In genomic region chrX:8233602-8234001, GRCm38 (mm10) we compare ENCODE assay signal across 26 mouse cellular contexts. TPM values are rescaled to one million over a fixed set of nuclear protein-coding genes. Genes with fewer than 3 reads are reported as not detected.
DNase-seq lines count a peak whose midpoint lies in the region; ATAC-seq and TF ChIP-seq lines count a peak whose summit lies in the region.
"Had no signal": no experiment of that assay in that cellular context is flagged by ENCODE, and none has a peak within 500 bp of the region (broad histone marks: within the 10 kb centered on the region; RNA-seq: fewer than 3 reads in every experiment).

No protein-coding gene starts in this region.

- TF ChIP-seq CTCF in MEL (IDR thresholded peaks at IDR 0.05 in 2 of 3, conservative IDR thresholded peaks at IDR 0.05 in 1 of 3; ENCODE audit: control insufficient read depth in 1 of 3, insufficient read depth in 1 of 3, low read depth in 2 of 3, low read length in 3 of 3, poor library complexity in 1 of 3, severe bottlenecking in 1 of 3): no peak
- no peak for TF ChIP-seq CTCF in gastrocnemius, adult 2 months (IDR thresholded peaks at IDR 0.05)

- no peaks in the 10 kb centered on the region for H3K27me3 ChIP-seq in liver, embryonic 13.5 days
- H3K27me3 ChIP-seq in MEL (ENCODE audit: control insufficient read depth in 1 of 2, insufficient read depth in 2 of 2, low read length in 2 of 2): no peaks in the 10 kb centered on the region
- H3K27me3 ChIP-seq in liver, embryonic 16.5 days (ENCODE audit: control insufficient read depth, insufficient read depth, low read depth, low read length): no peaks in the 10 kb centered on the region
- H3K27me3 ChIP-seq in forebrain, embryonic 12.5 days: no peaks in the 10 kb centered on the region
- H3K27me3 ChIP-seq: embryonic facial prominence, embryonic 13.5 days; embryonic facial prominence, embryonic 15.5 days; Patski had no signal

- no peak overlapping the region for H3K4me2 ChIP-seq in liver, embryonic 13.5 days
- H3K4me2 ChIP-seq in liver, embryonic 16.5 days (ENCODE audit: low read depth, low read length): no peak overlapping the region
- no peak overlapping the region for H3K4me2 ChIP-seq in forebrain, embryonic 12.5 days
- H3K4me2 ChIP-seq: embryonic facial prominence, embryonic 13.5 days; embryonic facial prominence, embryonic 15.5 days had no signal

- ATAC-seq in liver, embryonic 13.5 days (ENCODE audit: low read depth): peak; percentile 51; the same call in 1 of the 2 replicates
- ATAC-seq in liver, embryonic 16.5 days (ENCODE audit: low read depth): 0 out of 2 replicates have a peak, but pooled peaks have one; percentile 35
- ATAC-seq in forebrain, embryonic 12.5 days (ENCODE audit: low FRiP score): no peak
- ATAC-seq: activated CD4-positive, CD25-positive, alpha-beta regulatory T cell, adult 4 months; forebrain, embryonic 14.5 days; forebrain, embryonic 16.5 days; Patski had no signal

- DNase-seq in liver, embryonic 13.5 days: peak; percentile 15
- no peak for DNase-seq in liver
- peak; percentile 45 for DNase-seq in MEL (ENCODE audit: low read depth, low spot score)
- DNase-seq in c-Kit-positive CD71-positive TER-119-positive erythroid progenitor cells, embryonic 14.5 days (ENCODE audit: low spot score): peak; percentile 14
- no peak for DNase-seq in layer of hippocampus, adult 9-10 months (ENCODE audit: low spot score)
- DNase-seq in gastrocnemius, adult 2 months: no peak
- DNase-seq: adrenal gland, adult 8-10 months; adrenal gland, postnatal 14 days; adrenal gland, postnatal 36 days; cerebellum, adult 11 months; cerebellum, adult 18-20 months; cerebellum, adult 8-10 months; cerebellum, adult 9-11 months; cerebellum, postnatal 14 days; cerebellum, postnatal 36 days; embryo, embryonic 11 days had no signal

- H3K4me1 ChIP-seq in liver, embryonic 13.5 days (replicated peaks): peaks cover 12% of the 10 kb centered on the region
- peaks cover 5 to 8% of the 10 kb centered on the region in 2 experiments for H3K4me1 ChIP-seq in MEL (ENCODE audit: control insufficient read depth in 1 of 2, insufficient read depth in 2 of 2, low read length in 2 of 2)
- peaks cover 4% of the 10 kb centered on the region; the same call in 1 of the 2 replicates for H3K4me1 ChIP-seq in liver, embryonic 16.5 days (ENCODE audit: control insufficient read depth, low read depth, low read length)
- H3K4me1 ChIP-seq in forebrain, embryonic 12.5 days: no peaks in the 10 kb centered on the region
- H3K4me1 ChIP-seq: embryonic facial prominence, embryonic 13.5 days; embryonic facial prominence, embryonic 15.5 days had no signal

- no peak overlapping the region for H3K4me3 ChIP-seq in liver, embryonic 13.5 days (replicated peaks)
- H3K4me3 ChIP-seq in MEL (ENCODE audit: control insufficient read depth in 1 of 2, insufficient read depth in 1 of 2, low read depth in 2 of 2, low read length in 2 of 2): no peak overlapping the region
- H3K4me3 ChIP-seq in liver, embryonic 16.5 days (ENCODE audit: low read depth, low read length): no peak overlapping the region
- no peak overlapping the region for H3K4me3 ChIP-seq in gastrocnemius, adult 2 months
- no peak overlapping the region for H3K4me3 ChIP-seq in forebrain, embryonic 12.5 days (replicated peaks)
- H3K4me3 ChIP-seq: embryonic facial prominence, embryonic 13.5 days; embryonic facial prominence, embryonic 15.5 days; erythroblast, embryonic 14.5 days had no signal

- WGBS in liver, embryonic 13.5 days (ENCODE audit: insufficient replicate concordance): 47% methylated on average over 3 of the region's 3 CpGs
- WGBS in liver, embryonic 16.5 days (ENCODE audit: insufficient replicate concordance): 55% methylated on average over 3 of the region's 3 CpGs
- 80% methylated on average over 3 of the region's 3 CpGs for WGBS in forebrain, embryonic 12.5 days

- intact Hi-C loops in gastrocnemius, adult 2 months (cut with DNase I): no loop called here

- peak; percentile 72 to 81 for TF ChIP-seq EP300 in MEL (IDR thresholded peaks at IDR 0.05; ENCODE audit: low read depth in 1 of 2, low read length in 2 of 2)

- no peaks in the 10 kb centered on the region for H3K9me3 ChIP-seq in liver, embryonic 13.5 days (replicated peaks)
- no peaks in the 10 kb centered on the region for H3K9me3 ChIP-seq in MEL (replicated peaks; ENCODE audit: insufficient read depth, low read length)
- H3K9me3 ChIP-seq in liver, embryonic 16.5 days (replicated peaks; ENCODE audit: control insufficient read depth, low read length): no peaks in the 10 kb centered on the region
- no peaks in the 10 kb centered on the region for H3K9me3 ChIP-seq in forebrain, embryonic 12.5 days
- H3K9me3 ChIP-seq: embryonic facial prominence, embryonic 13.5 days; embryonic facial prominence, embryonic 15.5 days had no signal

- no peak for TF ChIP-seq RAD21 in MEL (IDR thresholded peaks at IDR 0.05; ENCODE audit: low read depth, low read length)

- H3K79me2 ChIP-seq in MEL (ENCODE audit: control insufficient read depth, insufficient read depth, low read length, poor library complexity): no peaks in the 10 kb centered on the region

- no peak overlapping the region for H3K27ac ChIP-seq in liver, embryonic 13.5 days
- no peak overlapping the region for H3K27ac ChIP-seq in MEL (ENCODE audit: control insufficient read depth, low read depth, low read length)
- H3K27ac ChIP-seq in liver, embryonic 16.5 days (ENCODE audit: low read length): no peak overlapping the region
- H3K27ac ChIP-seq in gastrocnemius, adult 2 months: no peak overlapping the region
- H3K27ac ChIP-seq in forebrain, embryonic 12.5 days: no peak overlapping the region
- H3K27ac ChIP-seq: embryonic facial prominence, embryonic 13.5 days; embryonic facial prominence, embryonic 15.5 days had no signal

- H3K36me3 ChIP-seq in liver, embryonic 13.5 days: no peaks in the 10 kb centered on the region
- H3K36me3 ChIP-seq in MEL (ENCODE audit: control insufficient read depth in 1 of 2, insufficient read depth in 2 of 2, low read length in 2 of 2): peaks cover 0 to 7% of the 10 kb centered on the region in 2 experiments; a peak in 2 of 4 replicates
- H3K36me3 ChIP-seq in liver, embryonic 16.5 days (ENCODE audit: control insufficient read depth, insufficient read depth): no peaks in the 10 kb centered on the region
- H3K36me3 ChIP-seq in forebrain, embryonic 12.5 days (replicated peaks): no peaks in the 10 kb centered on the region
- H3K36me3 ChIP-seq: embryonic facial prominence, embryonic 13.5 days; embryonic facial prominence, embryonic 15.5 days had no signal

- no peak overlapping the region for H3K9ac ChIP-seq in liver, embryonic 13.5 days
- no peak overlapping the region for H3K9ac ChIP-seq in MEL (ENCODE audit: control insufficient read depth, low read depth, low read length, poor library complexity, severe bottlenecking)
- no peak overlapping the region for H3K9ac ChIP-seq in liver, embryonic 16.5 days (ENCODE audit: low read depth, low read length)
- H3K9ac ChIP-seq in forebrain, embryonic 12.5 days: no peak overlapping the region
- H3K9ac ChIP-seq: embryonic facial prominence, embryonic 13.5 days; embryonic facial prominence, embryonic 15.5 days had no signal

- no peak for TF ChIP-seq POLR2A in MEL (IDR thresholded peaks at IDR 0.05; ENCODE audit: control insufficient read depth in 1 of 2, insufficient read depth in 1 of 2, low read depth in 1 of 2, low read length in 2 of 2, poor library complexity in 1 of 2)

RNA-seq across cellular contexts. Expression of gene Ftsj1, which starts 18.6 kb away (rescaled TPM):
- polyA plus RNA-seq in liver, embryonic 13.5 days (2015; fragmentation: Nextera tagmentation; extraction: Ambion mirVana): 40.1 and 41.9 TPM in 2 replicates
- 47.2 and 51.8 TPM in 2 replicates for total RNA-seq in MEL (2012; rRNA removed)
- 100 to 1,000 TPM in 1 of 2 experiments, not detected in 1; 124 TPM for polyA plus RNA-seq in MEL (2012; ENCODE audit: insufficient read depth in 1 of 2, insufficient read length in 2 of 2, low read depth in 1 of 2, low replicate concordance in 2 of 2, missing spikeins in 1 of 2)
- 29.3 and 30.7 TPM in 2 replicates for polyA plus RNA-seq in liver, embryonic 16.5 days (2015; fragmentation: Nextera tagmentation; extraction: Ambion mirVana)
- 10 to 100 TPM; 13.9 to 16.0 TPM for total RNA-seq in gastrocnemius, adult 2 months (2021)
- 42.6 and 44.8 TPM in 2 replicates for polyA plus RNA-seq in forebrain, embryonic 12.5 days (2016; fragmentation: Nextera tagmentation; extraction: Ambion mirVana)

RNA-seq across cellular contexts. Expression of gene Porcn, which starts 27.3 kb away (rescaled TPM):
- 0.88 and 1.1 TPM in 2 replicates for polyA plus RNA-seq in liver, embryonic 13.5 days (2015; fragmentation: Nextera tagmentation; extraction: Ambion mirVana)
- total RNA-seq in MEL (2012; rRNA removed): 3.5 and 4.5 TPM in 2 replicates
- polyA plus RNA-seq in MEL (2012; ENCODE audit: insufficient read depth in 1 of 2, insufficient read length in 2 of 2, low read depth in 1 of 2, low replicate concordance in 2 of 2, missing spikeins in 1 of 2): 10 to 100 TPM in 1 of 2 experiments, not detected in 1; 16.1 TPM
- polyA plus RNA-seq in liver, embryonic 16.5 days (2015; fragmentation: Nextera tagmentation; extraction: Ambion mirVana): 1.0 and 1.3 TPM in 2 replicates
- total RNA-seq in gastrocnemius, adult 2 months (2021): 1 to 10 TPM; 4.2 to 5.4 TPM
- polyA plus RNA-seq in forebrain, embryonic 12.5 days (2016; fragmentation: Nextera tagmentation; extraction: Ambion mirVana): 20.1 and 22.9 TPM in 2 replicates

RNA-seq across cellular contexts. Expression of gene Slc38a5, which starts 37.3 kb away (rescaled TPM):
- polyA plus RNA-seq in liver, embryonic 13.5 days (2015; fragmentation: Nextera tagmentation; extraction: Ambion mirVana): 76.5 and 79.6 TPM in 2 replicates
- 63.5 and 100 TPM in 2 replicates for total RNA-seq in MEL (2012; rRNA removed)
- 100 to 1,000 TPM in 1 of 2 experiments, not detected in 1; 146 TPM for polyA plus RNA-seq in MEL (2012; ENCODE audit: insufficient read depth in 1 of 2, insufficient read length in 2 of 2, low read depth in 1 of 2, low replicate concordance in 2 of 2, missing spikeins in 1 of 2)
- polyA plus RNA-seq in liver, embryonic 16.5 days (2015; fragmentation: Nextera tagmentation; extraction: Ambion mirVana): 52.6 and 53.9 TPM in 2 replicates
- total RNA-seq in gastrocnemius, adult 2 months (2021): not detected
- polyA plus RNA-seq in forebrain, embryonic 12.5 days (2016; fragmentation: Nextera tagmentation; extraction: Ambion mirVana): 3.3 and 3.9 TPM in 2 replicates
- total RNA-seq: adrenal gland, adult 8-10 months; adrenal gland, postnatal 36 days had no signal
- polyA plus RNA-seq: C2C12, Patski had no signal

RNA-seq across cellular contexts. Expression of gene Ebp, which starts 40.3 kb away (rescaled TPM):
- polyA plus RNA-seq in liver, embryonic 13.5 days (2015; fragmentation: Nextera tagmentation; extraction: Ambion mirVana): 61.8 and 64.4 TPM in 2 replicates
- total RNA-seq in MEL (2012; rRNA removed): 99.4 and 103 TPM in 2 replicates
- polyA plus RNA-seq in MEL (2012; ENCODE audit: insufficient read depth in 1 of 2, insufficient read length in 2 of 2, low read depth in 1 of 2, low replicate concordance in 2 of 2, missing spikeins in 1 of 2): 100 to 1,000 TPM in 1 of 2 experiments, not detected in 1; 133 TPM
- polyA plus RNA-seq in liver, embryonic 16.5 days (2015; fragmentation: Nextera tagmentation; extraction: Ambion mirVana): 82.8 and 90.1 TPM in 2 replicates
- 1 to 10 TPM; 9.2 to 9.3 TPM for total RNA-seq in gastrocnemius, adult 2 months (2021)
- 19.5 and 25.3 TPM in 2 replicates for polyA plus RNA-seq in forebrain, embryonic 12.5 days (2016; fragmentation: Nextera tagmentation; extraction: Ambion mirVana)

RNA-seq across cellular contexts. Expression of gene Tbc1d25, which starts 57.6 kb away (rescaled TPM):
- 4.9 and 5.0 TPM in 2 replicates for polyA plus RNA-seq in liver, embryonic 13.5 days (2015; fragmentation: Nextera tagmentation; extraction: Ambion mirVana)
- total RNA-seq in MEL (2012; rRNA removed): 8.0 and 10.1 TPM in 2 replicates
- polyA plus RNA-seq in MEL (2012; ENCODE audit: insufficient read depth in 1 of 2, insufficient read length in 2 of 2, low read depth in 1 of 2, low replicate concordance in 2 of 2, missing spikeins in 1 of 2): 10 to 100 TPM in 1 of 2 experiments, not detected in 1; 23.4 TPM
- 3.9 and 5.3 TPM in 2 replicates for polyA plus RNA-seq in liver, embryonic 16.5 days (2015; fragmentation: Nextera tagmentation; extraction: Ambion mirVana)
- total RNA-seq in gastrocnemius, adult 2 months (2021): 1 to 10 TPM; 3.1 to 3.2 TPM
- 13.5 and 14.3 TPM in 2 replicates for polyA plus RNA-seq in forebrain, embryonic 12.5 days (2016; fragmentation: Nextera tagmentation; extraction: Ambion mirVana)

Comparison
In these comparisons a context has a peak if more than half of its experiments do, and no peak if none do; other contexts are left out.
1. DNase-seq: peak in liver, embryonic 13.5 days (single experiment), MEL (single experiment) and c-Kit-positive CD71-positive TER-119-positive erythroid progenitor cells, embryonic 14.5 days (single experiment); none in liver (single experiment), layer of hippocampus, adult 9-10 months (single experiment) and gastrocnemius, adult 2 months (single experiment).